Mouse (Mus musculus) embryo, embryonic 9.5 days (tissue): ENCODE measurements at regions not wholly inside any gene's neighbourhood (a gene's known extent, or its start where the extent isn't known, plus 50 kb on each side); places are given as distances from the start of the nearest gene placed in this dataset.

Source experiments
- DNase-seq: peaks from one replicate; pipeline ENCODE4 v3.0.0-alpha.2; 2017; ENCODE audit errors: extremely low spot score

DNA sequence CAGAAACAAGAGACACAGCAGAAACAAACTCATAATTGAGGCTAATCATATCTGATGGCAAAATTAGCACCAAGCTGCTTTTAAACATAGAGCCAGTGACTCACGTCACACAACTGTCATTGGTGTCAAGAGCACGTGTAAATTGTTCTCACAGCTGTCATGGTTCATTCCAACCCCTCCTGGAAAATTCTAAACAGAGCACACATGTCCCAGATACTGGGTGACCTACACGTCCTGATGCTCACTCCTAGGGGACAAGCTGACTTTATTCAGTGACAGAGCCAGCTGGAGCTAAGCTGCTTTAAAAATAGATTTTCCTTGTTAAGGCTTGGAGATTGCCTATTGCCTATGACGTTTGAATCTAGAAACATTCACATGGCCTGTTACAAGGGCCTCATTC lies 304.1 kb downstream of the 1500009L16Rik start:
- DNase-seq, result no peak

DNA sequence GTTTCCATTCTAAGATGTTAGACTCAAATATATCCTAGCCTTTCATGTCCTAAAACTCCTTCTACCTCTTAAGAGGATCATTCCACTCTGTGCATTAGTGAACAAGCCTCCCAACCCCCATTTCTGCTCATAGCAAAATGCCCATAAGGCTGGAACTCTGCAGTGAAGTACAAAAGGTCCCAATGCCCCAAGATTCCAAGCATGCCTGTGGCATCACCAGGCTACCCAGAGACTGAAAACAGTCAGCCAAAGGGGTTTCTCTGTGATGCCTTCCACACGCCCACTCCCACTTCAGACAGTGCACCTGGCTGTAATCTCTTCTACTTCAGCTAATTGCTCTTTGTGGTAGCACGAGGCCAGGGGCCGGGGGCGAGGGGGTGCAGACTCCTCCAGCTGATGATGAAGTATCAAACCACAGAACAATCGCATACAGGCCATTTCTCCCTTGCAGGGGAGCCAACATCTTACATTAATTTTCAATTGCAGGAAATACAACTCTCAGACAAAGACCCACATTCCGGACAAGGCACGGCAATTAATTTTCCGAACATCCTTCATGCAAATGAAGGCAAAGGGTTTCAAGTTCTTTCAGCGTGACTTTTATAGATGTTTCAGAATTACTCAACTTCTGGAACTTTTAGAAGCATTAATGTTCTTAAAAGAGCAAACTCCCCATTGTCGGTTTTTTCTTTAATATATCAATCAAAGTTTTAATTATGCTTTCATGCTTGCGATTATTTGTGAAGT lies 313.6 kb downstream of the 1500009L16Rik start:
- DNase-seq, result no peak

DNA sequence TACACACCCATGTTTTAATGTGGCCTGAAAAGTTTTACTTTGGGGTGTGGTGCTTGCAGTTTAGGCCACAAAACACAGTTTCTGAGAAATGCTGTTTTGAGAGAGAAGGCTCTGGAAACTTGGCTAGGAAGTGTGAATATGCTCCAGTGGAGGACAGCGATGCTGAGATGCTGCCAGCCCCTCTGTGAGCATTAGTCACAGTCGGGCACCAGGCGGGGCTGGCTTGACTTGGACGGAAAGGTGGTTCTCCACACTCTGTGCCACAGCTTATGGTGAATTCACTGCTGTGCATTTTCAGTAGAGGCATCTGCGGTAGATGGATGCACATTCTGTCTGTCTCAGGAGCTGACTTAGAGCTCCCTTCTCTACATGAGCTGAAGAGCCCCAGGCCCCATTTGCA lies 326.0 kb downstream of the 1500009L16Rik start:
- no peak for DNase-seq

DNA sequence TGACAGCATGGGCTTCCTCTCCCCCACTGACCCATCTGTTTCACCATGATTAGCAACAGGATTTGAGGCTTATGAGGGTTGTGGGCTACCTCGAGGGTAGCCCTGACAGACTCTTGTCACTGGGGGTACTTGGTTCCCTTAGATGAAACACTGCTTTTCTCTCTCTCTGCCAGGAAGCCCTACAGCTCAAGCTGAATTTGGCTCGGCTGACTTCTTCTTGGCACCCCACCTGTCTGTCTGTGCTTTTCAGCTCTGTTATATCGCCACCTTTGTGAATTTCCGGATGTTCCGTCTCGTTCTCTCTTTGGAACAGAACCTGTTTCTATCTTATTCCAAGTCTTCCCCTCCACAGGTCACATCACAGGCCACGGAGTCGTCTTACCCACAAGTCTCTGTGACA lies 330.0 kb downstream of the 1500009L16Rik start:
- no peak for DNase-seq

DNA sequence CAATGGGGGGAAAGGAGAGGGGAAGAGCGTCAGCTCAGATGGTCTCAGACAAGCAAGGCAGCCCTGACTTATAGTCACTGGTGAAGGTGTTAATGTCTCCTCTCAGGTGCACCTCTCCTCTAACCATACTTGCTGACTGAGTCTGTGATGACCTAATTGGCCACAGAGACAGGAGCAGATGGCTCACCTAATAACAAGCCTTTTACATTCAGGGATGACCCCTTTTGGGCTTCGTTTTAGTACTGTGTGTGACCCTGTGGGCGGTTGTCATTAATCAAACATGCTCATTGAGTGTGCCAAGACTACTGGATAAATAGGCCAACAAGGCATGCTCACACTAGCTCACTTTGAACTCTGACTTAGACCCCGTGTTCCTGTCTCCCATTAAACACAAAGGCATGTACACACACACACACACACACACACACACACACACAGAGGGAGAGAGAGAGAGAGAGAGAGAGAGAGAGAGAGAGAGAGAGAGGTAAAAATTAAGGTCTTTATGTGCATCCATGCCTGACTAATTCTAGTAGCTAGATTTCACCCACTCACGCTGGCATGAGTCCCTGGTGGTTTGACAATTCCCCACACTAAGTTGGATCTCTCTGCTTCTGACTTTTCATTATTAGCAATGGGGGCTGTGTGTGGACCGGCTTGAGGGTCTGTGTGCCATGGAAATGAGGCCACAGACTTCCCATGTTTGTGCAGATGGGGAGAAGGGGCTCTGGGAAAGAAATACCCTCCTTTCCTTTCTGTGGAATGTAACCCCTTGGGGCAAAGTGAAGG lies 332.1 kb downstream of the 1500009L16Rik start:
- DNase-seq, result no peak

DNA sequence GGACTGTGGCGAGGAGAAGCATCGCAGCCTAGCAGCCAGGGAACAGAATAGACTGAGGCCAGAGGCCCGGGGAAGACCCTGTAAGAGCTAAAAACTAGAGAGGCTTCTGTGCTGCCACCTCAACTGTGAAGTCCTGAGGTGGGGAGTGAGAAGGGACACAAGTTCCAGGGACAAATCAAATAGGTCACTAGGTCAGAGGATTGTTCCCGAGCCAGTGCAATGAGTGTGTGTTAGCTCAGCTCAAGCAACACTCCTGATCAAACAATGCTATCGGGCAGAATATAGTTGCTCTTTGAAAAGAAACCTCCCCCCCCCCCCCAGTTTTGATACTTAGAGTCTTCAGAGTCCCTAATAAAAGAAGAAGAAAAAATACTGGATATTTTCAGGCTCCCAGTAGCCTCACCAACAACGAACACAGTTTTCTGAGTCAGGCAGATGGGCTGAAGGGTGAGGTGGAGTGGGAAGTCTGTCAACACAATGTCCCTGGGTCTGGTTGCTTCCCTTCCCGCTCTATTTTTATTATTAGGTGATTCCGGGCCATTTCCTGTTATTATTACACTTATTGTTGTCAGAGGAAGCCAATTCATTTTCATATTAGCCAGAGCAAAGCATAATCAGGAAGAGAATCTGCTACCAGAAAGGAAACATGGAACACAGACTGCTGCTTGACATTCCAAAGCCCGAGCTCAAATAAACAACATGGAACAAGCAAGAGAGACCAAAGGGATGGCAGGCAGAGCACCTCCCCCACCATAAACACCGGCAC lies 332.9 kb downstream of the 1500009L16Rik start:
- DNase-seq, result no peak

DNA sequence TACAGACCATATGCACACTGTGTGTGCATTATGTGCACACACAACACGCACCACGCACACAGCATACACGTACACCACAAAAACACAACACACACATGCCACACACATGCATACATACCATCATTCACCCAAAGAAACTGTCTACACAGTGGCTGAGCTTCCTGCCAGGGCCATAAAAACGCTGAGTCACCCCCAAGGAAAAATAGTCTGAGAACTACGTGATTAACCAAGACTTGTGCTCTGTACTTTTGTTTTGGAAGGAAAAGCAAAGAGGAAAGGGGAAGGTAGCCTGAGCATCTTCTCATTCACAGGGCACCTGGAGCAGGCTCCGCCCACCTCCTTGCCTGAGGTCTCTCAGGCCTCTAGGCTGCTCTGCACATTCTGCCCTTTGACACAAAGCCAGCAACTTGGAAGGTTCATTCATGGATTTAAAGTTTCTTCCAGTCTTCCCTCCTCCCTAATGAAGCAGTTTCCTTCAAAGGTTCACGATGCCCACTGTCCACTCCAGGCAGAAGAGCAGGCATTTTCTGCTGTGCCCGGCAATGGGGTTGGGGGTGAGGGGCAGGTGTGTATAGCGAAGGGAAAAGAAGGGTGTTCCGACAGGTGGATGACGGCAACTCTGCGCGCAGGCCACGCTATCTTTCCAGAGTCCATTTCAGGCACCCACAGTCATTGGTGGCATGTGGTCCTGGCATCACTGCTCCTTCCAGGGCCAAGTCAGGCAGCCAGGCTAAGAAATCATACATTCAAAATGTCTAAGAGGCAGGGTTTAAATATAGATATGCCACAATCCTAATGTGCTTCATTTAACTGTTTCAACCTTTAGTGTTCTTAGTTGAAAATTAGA lies 333.9 kb downstream of the 1500009L16Rik start:
- no peak for DNase-seq

DNA sequence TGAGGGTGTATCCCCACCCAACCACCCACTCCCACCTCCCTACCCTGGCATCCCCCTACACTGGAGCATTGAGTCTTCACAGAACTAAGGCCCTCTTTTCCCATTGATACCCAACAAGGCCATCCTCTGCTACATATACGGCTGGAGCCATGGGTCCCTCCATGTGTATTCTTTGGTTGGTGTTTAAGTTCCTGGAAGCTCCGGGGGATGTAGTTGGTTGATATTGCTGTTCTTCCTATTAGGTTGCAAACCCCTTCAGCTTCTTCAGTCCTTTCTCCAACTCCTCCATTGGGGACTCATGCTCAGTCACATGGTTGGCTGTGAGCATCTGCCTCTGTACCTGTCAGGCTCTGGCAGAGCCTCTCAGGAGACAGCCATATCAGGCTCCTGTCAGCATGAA lies 335.6 kb downstream of the 1500009L16Rik start:
- DNase-seq, result no peak

DNA sequence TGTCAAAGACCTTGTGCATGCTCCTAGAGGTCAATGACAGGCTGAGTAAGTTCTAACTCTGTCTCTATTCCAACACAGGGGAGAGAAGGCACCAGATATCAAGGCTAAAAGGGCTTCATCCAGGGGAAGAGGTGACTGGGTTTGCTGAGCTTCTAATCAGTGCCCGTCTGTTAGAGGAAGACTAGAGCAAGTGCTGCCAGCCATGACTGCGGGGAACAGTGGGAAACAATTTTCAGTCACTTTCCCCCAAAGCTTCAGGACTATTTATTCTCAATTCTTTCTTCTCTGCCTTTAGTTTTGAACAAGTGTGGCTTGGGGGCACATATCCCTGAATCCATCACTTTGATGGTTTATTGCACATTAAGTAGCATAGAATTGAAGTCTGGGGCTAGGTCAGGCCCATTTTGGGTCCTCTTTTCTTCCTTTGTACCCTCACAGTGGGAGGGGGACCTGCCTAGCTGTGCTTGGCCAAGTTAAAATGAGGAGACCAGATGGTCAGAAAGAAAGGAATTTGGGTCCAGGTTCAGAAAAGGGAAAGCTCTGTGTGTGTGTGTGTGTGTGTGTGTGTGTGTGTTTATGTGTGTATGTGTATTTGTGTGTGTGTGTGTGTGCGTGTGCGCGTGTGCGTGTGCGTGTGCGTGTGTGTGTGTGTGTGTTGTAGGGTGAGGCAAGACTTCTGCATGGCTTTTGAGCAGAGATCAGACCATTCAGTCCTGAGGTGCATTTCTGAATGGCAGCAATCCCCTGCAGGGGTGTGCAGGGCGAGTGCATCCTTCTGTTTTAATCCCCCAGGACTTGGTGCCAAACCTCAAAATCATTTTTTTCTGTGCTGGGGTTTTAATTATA lies 337.2 kb downstream of the 1500009L16Rik start:
- peak; percentile 47 for DNase-seq

DNA sequence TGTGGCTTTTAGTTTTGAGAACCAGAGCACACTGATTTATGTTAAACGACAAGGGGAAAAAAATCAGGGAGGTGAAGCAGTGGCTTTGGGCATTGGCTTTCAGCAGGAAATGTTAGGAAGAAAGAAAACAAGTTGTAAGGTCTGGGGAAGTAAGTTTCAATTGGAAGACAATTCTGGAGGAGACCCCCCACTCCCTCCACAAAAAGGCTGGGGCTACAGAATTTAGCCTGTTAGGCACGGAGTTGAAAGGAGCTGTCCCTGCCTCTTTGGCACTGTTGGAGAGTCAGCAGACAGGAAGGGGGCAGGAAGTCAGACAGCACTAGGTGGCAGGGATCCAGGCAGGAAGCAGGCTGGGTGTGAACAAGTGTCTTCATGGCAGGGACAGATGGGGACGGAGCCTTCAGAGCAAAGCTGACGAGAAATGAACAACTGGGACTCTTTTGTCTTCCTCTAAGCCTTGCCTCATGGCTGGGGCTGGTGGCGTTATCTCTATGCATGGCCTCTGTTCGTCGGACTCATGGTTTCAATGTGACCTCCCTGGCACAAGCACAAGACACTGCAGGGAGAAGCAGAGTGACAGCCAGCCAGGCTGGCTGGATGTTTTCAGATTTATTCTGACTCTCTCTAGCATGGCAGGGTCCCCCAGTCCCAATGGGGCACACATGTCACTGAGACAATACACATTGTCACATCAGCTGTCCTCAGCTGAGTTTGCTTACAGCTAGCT lies 338.0 kb downstream of the 1500009L16Rik start:
- peak; percentile 36 for DNase-seq

DNA sequence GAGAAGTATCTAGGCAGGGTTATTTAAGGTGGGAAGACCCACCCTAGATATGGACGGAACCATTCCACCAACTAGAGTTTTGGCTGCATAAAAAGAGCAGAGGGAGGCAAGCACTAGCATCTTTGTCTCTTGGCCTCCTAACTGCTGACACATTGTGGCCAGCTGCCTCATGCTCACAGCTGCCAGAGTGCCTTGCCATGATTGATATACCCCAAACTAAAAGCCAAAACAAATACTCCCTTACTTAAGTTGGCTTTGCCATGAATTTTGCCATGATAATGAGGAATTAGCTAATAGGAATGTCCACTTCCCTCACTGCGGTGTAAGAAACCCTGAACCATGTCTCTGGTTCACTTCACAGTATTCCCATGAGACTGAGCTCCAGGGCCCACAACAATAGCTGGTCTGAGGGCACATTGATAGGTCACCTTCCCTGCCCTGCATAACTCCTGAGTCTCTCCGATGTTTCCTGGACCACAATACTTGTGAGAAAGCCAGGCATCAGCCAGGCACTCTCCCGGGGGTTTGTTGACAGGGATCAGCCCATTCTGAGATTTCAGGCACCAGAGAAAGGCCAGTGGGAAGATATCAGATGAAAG lies 344.5 kb downstream of the 1500009L16Rik start:
- no peak for DNase-seq

DNA sequence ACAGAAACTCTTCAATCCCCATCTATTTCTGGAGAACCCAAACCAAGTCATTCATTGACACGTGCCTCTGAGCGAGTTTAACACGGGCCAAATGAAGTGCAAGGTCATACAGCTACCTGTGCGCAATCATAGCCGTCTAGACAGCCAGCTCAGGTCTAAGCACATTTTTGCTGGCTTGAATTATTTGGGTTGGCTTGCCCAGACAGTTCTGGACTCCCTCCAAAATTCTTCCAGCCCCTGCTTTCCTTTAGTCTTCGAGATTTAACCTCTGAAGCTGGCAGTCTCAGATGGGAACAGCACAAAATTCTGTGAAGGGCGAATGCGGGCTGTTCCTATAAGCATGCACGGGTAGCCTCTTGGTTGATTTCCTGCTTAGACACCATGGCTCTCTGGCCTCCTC lies 347.1 kb downstream of the 1500009L16Rik start:
- no peak for DNase-seq

DNA sequence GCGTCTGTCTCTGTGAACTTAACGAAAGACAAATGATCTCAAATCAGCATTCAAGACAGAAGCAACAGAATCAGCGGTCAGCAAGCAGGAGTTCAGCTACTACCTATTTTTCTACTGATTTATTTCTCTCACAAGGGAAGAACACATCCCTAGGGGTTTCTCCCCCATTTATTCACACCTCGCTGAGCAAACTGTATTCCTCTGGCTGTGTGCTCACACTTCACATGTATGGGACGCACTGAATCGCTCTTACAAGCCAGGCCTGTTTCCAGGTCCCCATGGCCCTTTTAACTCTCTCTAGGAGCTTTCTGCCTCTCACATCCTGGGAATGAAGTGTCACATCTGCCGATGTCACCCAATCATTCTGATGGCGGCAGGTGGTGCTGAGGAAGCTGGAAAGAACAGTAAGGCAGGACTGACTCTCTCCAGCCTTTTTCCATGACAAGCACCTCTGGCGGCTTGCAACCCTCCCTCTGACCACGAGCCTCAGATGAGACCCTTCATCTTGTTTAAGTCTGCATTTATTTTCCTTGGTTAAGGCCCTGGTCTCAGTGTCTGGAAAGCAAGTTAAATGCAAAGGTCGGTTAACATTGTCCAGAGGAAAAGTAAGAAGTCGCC lies 350.3 kb downstream of the 1500009L16Rik start:
- DNase-seq, result no peak

DNA sequence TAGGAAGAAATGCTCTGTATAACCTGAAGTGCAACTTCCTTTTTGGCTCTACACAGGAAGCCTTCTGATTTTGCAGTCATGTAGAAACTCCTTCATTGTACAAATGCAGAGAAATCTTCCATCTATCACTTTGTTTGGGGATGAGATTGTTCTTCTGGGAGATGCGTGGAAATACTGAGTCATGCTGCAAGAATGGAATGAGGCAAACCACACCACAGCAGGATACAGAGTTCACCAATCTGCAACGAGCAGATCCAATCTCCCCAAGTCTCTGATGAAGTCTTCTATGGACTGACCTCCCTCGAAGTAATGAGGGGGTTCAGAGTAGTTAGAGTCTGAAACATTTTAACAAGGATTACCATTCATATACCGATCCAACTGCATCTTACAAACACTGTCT lies 352.9 kb downstream of the 1500009L16Rik start:
- DNase-seq, result no peak

DNA sequence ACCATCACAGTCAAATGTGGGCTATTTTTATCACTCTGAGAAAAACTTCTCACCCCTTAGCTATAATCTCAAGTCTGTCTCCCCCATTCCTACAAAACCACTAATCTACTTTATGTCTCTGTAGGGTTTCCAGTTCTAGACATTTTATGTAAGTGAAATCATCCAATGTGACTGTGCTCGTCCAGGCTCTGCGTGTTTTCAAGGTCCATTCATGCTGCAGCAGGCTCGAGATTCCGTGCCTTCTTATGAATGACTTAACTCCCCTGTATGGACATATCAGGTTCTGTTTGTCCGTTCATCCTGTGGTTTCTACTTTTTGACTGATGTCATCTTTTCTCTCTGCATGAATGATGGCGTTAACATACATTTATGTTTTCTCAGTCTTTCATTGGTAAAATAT lies 357.6 kb downstream of the 1500009L16Rik start:
- no peak for DNase-seq

DNA sequence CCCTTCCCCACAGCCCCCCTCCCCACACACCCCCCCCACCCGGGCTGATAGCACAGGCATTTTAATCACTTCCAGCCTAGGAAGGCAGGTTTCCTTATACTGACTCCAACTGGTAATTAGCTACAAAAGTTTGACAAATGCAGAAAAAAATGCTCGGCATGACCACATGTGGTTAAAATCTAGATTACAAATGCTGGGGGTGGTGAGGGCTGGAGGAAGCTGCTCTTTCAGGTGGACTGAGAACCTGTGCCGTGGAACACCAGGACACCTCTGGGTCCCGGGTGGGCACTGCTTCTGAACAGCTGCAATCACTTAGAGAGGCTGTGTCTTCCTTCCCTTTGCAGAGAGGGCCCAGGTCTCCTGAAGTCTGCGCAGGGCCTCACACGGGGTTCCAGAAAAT lies 358.7 kb downstream of the Nuak1 start:
- DNase-seq, result peak; percentile 45

DNA sequence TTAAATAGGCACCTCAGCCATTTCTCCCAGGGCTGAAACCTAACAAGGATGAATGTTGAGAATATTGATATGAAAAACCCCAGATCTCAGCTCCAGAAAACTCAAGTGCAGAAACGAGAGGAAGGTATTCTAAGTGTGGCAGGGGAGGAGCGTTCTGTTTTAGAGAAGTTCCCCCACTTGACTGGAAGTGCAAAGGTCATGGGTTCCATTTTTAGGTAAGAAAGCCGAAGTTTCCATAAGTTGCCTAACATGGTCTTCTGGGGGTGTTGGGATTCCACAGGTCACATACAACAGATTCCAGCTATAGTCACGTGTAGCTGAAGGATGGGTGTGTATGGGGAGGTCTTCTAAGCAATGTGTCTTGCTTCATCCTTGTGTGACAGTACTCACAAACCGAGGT lies 352.9 kb downstream of the Nuak1 start:
- DNase-seq, result no peak

DNA sequence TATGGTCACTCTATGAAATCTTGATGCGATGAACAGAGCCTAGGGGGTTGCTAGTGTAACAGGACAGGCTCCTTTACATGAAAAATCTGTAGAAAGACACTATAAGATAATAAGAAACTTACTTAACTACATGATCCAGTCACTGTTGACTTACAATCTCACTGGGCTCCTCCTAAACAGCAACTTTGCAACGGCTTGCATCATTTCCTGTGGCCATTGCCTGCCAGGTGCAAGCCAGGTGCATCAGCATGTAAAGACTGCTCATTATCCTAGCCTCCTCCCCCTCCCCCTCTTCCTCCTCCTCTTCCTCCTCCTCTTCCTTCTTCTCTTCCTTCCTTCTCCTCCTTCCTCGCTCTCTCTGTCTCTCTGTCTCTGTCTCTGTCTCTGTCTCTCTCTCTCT lies 352.5 kb downstream of the Nuak1 start:
- DNase-seq, result no peak
